Mouse (Mus musculus): ENCODE data around the gene Orm2.

GRCm38 (mm10) chr4:63373404-63373803, 11.2 kb downstream of the Orm2 start:
- TF ChIP-seq POLR2A (IDR thresholded peaks at IDR 0.05; ENCODE audit: borderline replicate concordance, control insufficient read depth, low read depth, low read length) = no peak
- no peak for TF ChIP-seq CTCF (IDR thresholded peaks at IDR 0.05; ENCODE audit: control insufficient read depth, insufficient read depth, low read length)

All from bone marrow, adult 2 months (tissue).